Mouse (Mus musculus) olfactory bulb, adult 2 months (tissue): ENCODE measurements around the gene 4930595D18Rik.

Experiments used
- CTCF ChIP-seq: fragments of 200-500 bp; IDR thresholded peaks from 2 replicates; pipeline ENCODE4 v1.5.1; 2012; ENCODE audit warnings: low read depth, mild to moderate bottlenecking, low read length, moderate library complexity; ENCODE audit not compliant: insufficient read depth
- POLR2A ChIP-seq: fragments of 200-500 bp; IDR thresholded peaks from 2 replicates; pipeline ENCODE4 v1.6.1; 2012; ENCODE audit warnings: mild to moderate bottlenecking, low read depth, low read length, moderate library complexity; ENCODE audit not compliant: insufficient read depth

GRCm38 (mm10) chr12:111165146-111165812 lies 19.0 kb downstream of the 4930595D18Rik start:
- TF ChIP-seq POLR2A (no peak), CTCF (peak; percentile 10; the same call in 1 of the 2 replicates)
